Mouse (Mus musculus) adrenal gland, postnatal 4 days (tissue): ENCODE data around the gene Podxl. TPM values are rescaled to one million over a fixed set of nuclear protein-coding genes. Genes with fewer than 3 reads are reported as not detected.

Experiments used
- total RNA-seq, 2 experiments: library from RNA; stranded (reverse); gene quantifications; 2 replicates each; pipeline ENCODE4 v1.2.3; 2021

Gene Podxl
- total RNA-seq, 2 experiments from 2014 or later = 51.6 to 82.9 TPM

Other genes with a start within 250 kb of the Podxl start
- gene Mkln1, start 165.2 kb downstream of the Podxl start, total RNA-seq = 100 to 1,000 TPM; 170 TPM